Mouse (Mus musculus) liver (tissue): ENCODE data around the gene Lmnb2.

Experiments
- DNase-seq: peaks from one replicate; pipeline ENCODE4 v3.0.0-alpha.2; 2020; ENCODE audit warnings: mixed read lengths

Gene Lmnb2

DNA sequence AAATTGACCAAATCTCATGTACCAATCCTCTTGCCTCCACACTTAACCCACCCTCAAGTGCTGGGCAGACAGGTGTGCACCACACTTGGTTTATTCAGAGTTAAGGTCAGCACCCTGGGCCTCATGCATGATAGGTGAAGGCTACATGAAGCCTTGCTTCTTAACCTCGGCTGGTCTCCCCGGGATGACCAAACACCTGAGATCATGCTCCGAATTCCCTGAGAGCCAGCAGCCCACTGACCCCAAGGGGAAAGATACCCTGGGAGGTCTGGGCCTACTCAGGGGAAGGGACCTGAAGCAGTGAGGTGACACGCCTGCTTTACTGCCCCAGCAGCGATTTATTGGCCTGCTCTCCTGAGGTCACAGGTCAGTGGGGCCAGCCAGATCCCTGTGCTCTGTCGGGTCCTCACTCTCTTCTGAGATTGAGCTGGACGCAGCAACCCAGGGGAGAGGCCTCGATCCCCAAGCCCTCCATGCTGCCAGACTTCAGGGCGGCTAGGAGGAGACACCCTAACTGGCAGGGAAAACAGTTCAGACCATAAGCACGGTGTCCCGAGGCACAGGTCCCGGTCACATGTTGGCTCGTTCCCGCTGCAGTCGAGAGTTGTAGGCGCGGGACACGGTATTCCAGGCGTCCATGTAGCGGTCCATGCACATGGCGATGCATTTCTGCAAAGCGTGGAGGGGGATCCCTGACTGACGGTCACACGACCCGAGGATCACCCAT is 18.3 kb downstream of the Lmnb2 start:
- no peak for DNase-seq

- DNase-seq, result no peak
Measured at GRCm38 (mm10) chr10:80899074-80899473, 19.0 kb downstream of the Lmnb2 start.

- DNase-seq, result peak; percentile 37
Measured at GRCm38 (mm10) chr10:80897861-80898510, 20.1 kb downstream of the Lmnb2 start.

GRCm38 (mm10) chr10:80896581-80897485 is 21.2 kb downstream of the Lmnb2 start:
- no peak for DNase-seq

DNA sequence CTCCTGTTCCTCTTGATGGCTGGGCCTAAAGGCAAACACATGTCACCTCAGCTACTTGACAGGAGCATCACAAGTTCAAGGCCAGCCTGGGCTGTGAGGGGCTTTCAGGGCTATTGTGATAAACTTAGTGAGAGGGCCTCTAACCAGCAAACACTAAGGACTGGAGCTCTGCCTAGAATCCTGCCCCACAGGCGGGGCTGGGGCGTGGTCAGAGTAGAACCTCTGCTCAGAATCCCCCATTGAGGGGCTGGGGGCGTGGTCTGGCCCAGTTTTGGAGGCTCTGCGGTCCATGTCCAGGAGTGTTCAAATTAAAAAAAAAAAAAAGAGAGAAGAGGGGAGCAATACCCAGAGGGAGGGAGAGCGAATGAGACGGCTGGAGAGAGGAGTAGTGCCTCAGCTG is 22.3 kb downstream of the Lmnb2 start:
- DNase-seq, result no peak

DNA sequence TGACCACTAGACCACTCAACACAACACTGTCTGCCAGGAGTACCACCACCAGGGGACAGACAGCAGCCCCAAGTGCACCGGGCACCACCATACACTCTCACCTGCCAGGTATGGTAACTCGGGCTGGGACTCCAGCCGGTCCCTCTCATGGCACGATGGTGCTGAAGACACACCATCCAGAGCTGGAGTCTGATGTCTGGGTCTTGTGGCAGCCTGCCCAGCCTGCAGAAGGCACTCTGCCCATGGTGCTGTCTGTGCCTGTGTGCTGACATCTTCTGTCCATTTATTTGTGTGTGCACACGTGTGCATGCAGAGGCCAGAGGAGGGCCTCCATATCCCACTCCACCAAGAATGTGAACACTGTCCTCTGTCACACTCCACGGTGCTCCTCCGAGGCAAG is 22.9 kb downstream of the Lmnb2 start:
- DNase-seq, result no peak

DNA sequence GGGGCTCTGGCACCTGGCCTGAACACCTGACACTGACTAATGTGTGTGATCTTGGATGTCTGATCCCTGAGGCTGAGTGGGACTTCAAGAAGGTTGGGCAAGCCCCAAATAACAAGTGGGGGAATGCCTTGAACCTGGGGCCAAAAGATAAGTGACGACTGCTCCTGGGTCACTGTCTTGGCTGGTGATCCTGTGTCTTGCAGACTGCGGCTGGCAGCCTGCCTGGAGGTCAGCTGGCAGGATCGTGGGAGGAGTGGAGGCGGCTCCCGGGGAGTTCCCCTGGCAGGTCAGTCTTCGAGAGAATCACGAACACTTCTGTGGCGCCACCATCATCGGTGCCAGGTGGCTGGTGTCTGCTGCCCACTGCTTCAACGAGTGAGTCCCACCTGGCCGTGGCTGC is 30.9 kb downstream of the Lmnb2 start:
- no peak for DNase-seq

- DNase-seq, result peak; percentile 88
Measured at GRCm38 (mm10) chr10:80881301-80881700, 36.7 kb downstream of the Lmnb2 start.

GRCm38 (mm10) chr10:80880901-80881300 is 37.1 kb downstream of the Lmnb2 start:
- DNase-seq, result no peak

DNA sequence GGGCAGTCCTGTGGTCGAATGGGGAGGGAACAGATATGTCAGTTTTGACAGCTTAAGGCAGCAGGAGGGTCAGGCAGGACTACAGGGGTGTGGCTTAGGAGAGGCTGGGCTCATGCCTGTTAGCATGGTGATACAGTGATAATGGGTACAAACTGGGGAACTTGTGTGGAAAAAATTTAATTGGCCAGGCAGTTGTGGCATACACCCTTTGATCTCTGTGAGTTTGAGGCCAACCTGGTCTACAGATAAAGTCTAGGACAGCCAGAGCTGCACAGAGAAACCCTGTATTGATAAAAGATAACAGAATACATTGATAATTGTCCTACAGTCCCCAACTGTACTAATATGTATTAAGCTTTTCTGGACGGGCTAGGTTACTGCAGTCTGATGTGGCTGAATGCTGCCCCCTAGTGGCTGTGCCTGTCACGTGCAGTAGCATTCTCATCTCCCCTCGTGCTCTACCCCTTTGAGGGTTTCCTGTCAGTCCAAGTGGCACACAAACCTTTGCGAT is 37.9 kb downstream of the Lmnb2 start:
- DNase-seq, result peak; percentile 88

DNA sequence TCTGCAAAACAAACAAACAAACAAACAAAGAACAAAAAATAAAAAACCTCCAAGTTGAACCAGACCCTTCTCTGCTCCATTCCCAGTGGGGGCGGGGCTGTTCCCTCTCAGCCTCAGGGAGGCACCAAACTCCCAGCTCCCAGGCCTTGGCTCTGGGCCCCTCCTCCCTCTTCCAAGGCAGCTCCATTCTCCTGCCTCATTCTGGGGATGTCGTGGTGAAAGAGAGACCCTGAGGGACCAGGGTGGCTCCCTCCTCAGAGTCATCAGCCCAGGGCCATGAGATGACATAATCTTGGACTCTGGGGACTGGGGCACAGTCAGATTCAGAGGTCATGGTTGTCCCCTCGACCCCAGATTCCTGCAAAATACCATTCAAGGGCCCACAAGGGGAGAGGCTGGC is 41.5 kb downstream of the Lmnb2 start:
- no peak for DNase-seq

- DNase-seq, result peak; percentile 80
Measured at GRCm38 (mm10) chr10:80876028-80876427, 42.0 kb downstream of the Lmnb2 start.

GRCm38 (mm10) chr10:80874035-80874434 is 44.0 kb downstream of the Lmnb2 start:
- no peak for DNase-seq

DNA sequence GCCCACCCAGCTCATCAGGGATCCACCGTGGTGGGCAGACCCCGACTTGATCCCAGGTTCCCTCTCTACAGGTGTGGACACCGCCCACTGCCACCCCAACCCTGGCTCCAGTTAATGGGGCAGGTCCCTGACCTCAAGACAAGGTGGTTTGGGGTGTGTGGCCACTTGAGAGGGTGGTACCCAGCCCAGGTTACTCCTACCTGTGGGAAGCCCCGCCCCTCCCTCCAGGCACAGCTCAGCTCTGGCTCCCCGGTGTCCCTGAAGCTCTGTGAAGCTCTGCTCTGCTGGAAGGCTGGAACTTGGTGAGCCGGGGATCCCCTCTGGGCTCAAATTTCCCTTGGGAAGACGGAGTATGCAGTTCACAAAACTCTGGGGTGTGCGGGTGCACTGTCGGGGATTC is 46.5 kb downstream of the Lmnb2 start, which contains the start of gene Tmprss9:
Gene Tmprss9, plus strand, starts transcription at position 268 of the 400 bp plus-strand sequence.
- peak; percentile 26 for DNase-seq

DNA sequence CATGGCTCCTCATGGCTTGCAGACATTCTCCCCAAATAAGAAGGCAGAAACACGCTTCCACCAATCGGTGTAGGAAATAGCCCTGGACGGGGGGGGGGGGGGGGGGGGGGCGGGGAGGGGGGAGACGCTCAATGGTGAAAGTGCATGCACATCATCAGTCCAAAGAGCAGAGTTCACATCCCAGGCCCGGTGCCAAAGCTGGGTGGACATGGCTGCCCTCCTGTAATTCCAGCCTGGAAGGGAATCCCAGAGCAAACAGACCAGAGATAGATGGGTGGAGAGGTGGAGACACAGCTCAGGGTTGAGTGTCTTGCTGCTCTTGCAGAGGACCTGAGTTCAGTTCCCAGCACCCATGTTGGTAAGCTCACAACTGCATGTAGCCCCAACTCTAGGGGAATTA is 47.1 kb downstream of the Lmnb2 start:
- DNase-seq, result no peak

DNA sequence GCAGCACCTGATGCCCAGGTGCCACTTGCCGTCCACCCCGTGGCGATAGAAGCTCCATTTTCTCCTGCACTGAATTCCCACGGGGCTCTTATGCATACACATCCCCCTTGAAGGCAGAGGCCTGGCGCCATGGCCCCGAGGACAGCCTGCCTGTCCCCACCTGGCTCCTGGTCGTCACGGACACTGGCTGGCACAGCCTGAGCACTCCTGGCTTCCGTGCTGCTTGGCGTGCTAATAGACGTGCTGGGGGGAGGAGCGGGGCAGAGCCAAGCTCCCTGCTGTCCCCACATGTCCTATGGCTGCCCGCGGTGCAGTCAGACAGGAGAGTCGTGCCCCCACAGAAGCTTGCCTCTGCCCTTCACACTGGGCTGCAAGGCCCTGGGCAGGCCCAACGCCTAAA is 53.6 kb downstream of the Lmnb2 start:
- DNase-seq, result no peak

GRCm38 (mm10) chr10:80862305-80862704 is 55.7 kb downstream of the Lmnb2 start:
- peak; percentile 72 for DNase-seq

GRCm38 (mm10) chr10:80858350-80858935 is 59.6 kb downstream of the Lmnb2 start:
- DNase-seq, result peak; percentile 87

DNA sequence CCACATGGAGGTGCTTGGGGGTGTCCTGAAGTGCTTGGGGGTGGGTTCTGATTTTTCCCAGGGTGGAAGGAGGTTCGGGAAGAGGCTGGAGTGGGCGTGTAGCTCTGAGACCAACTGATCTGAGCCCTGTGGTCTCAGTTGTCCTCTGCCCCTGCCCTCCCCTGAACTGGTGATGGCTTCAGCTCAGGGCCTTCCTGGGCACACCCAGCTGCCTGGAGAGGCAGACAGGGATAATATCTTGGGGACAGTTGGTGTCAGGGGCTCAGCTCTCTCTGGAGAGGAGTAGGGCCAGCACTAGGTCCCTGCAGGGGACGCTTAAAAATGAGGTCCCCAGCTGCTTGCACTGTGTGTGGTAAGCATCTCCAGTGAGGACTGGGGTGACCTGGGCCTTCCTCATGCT is 60.2 kb downstream of the Lmnb2 start:
- DNase-seq, result peak; percentile 85

GRCm38 (mm10) chr10:80857386-80857785 is 60.7 kb downstream of the Lmnb2 start:
- no peak for DNase-seq

DNA sequence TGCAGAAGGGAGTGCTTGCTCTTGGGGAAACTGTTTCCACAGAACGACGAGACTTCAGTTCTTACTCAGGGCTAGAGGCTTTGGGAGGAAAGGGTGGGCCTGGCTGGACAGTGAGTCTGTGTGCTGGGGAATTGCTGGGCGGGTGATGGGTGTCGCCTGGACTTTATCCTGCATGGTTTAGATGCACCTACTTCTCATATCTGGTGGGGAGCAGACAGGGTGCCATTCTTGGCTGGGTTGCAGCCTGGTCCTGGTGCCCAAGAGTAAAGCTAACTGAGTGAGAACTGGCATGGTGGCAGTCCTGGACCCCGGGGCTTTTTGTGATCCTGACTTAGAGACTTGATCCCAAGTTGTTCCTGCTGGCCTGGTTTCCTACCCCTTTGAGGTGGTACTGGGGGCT is 61.1 kb downstream of the Lmnb2 start:
- peak; percentile 85 for DNase-seq

DNA sequence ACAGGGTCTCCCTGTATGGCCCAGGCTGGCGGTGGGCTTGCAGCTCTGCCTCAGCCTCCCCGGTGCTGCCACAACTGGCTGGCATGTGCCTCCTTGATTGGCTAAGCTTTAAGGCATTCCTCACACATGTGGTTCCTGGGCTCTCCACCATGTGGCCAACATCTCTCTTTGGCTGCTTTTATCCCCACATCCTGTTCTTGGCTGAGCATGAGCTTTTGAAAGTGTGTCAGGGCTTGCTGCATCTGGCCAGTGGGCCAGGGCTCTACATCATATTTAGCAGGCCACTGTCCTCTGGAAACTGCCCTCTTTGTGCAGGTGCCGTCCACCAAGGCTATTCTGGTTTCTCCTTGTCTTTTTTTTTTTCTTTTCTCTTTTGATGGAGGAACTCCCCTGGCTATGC is 61.8 kb downstream of the Lmnb2 start:
- peak; percentile 53 for DNase-seq

- peak; percentile 65 for DNase-seq
Measured at GRCm38 (mm10) chr10:80855749-80856073, 62.3 kb downstream of the Lmnb2 start.
